In genomic region chr2:101983082-101983852, GRCm38 (mm10) we compare ENCODE assay signal across 8 mouse cellular contexts.
DNase-seq lines count a peak whose midpoint lies in the region; ATAC-seq and TF ChIP-seq lines count a peak whose summit lies in the region.

No protein-coding gene starts in this region.

- no peaks in the 10 kb centered on the region for H3K9me3 ChIP-seq in forebrain, embryonic 12.5 days
- no peaks in the 10 kb centered on the region for H3K9me3 ChIP-seq in limb, embryonic 15.5 days

- H3K4me2 ChIP-seq in forebrain, embryonic 12.5 days = no peak overlapping the region
- H3K4me2 ChIP-seq in limb, embryonic 15.5 days = no peak overlapping the region

- peak; percentile 42 for DNase-seq in kidney, adult 2 months
- DNase-seq in kidney, adult 18-20 months = no peak
- DNase-seq in kidney, postnatal 14 days = peak; percentile 48
- DNase-seq in right cerebral cortex, adult 2 months (ENCODE audit: low spot score in 2 of 2) = peak; percentile 88 to 90
- DNase-seq in adrenal gland, postnatal 25 days = no peak

- no peak overlapping the region for H3K9ac ChIP-seq in forebrain, embryonic 12.5 days
- H3K9ac ChIP-seq in limb, embryonic 15.5 days = no peak overlapping the region

- H3K36me3 ChIP-seq in kidney, adult 2 months (ENCODE audit: control insufficient read depth, insufficient read depth, low read length) = no peaks in the 10 kb centered on the region
- H3K36me3 ChIP-seq in forebrain, embryonic 12.5 days (replicated peaks) = no peaks in the 10 kb centered on the region
- H3K36me3 ChIP-seq in limb, embryonic 15.5 days = no peaks in the 10 kb centered on the region

- no peak for ATAC-seq in forebrain, embryonic 12.5 days (ENCODE audit: low FRiP score)
- peak; percentile 49; the same call in 1 of the 2 replicates for ATAC-seq in limb, embryonic 15.5 days (ENCODE audit: insufficient number of reproducible peaks, low FRiP score, low TSS enrichment, low read depth)
- ATAC-seq in activated CD4-positive, CD25-positive, alpha-beta regulatory T cell, adult 4 months = no peak

- no peaks in the 10 kb centered on the region for H3K27me3 ChIP-seq in kidney, adult 2 months (replicated peaks; ENCODE audit: control insufficient read depth, insufficient read depth, low read length)
- H3K27me3 ChIP-seq in forebrain, embryonic 12.5 days = no peaks in the 10 kb centered on the region
- no peaks in the 10 kb centered on the region for H3K27me3 ChIP-seq in limb, embryonic 15.5 days

- no peak for TF ChIP-seq POLR2A in kidney, adult 2 months (IDR thresholded peaks at IDR 0.05; ENCODE audit: low read depth, low read length)

- no peaks in the 10 kb centered on the region for H3K4me1 ChIP-seq in kidney, adult 2 months (ENCODE audit: control insufficient read depth, insufficient read depth, low read length)
- H3K4me1 ChIP-seq in forebrain, embryonic 12.5 days = peaks cover 77% of the 10 kb centered on the region
- peaks cover 61% of the 10 kb centered on the region for H3K4me1 ChIP-seq in limb, embryonic 15.5 days

- TF ChIP-seq CTCF in kidney, adult 2 months (conservative IDR thresholded peaks at IDR 0.05; ENCODE audit: insufficient read depth, insufficient read length, low read depth, low read length) = no peak

- no peak overlapping the region for H3K27ac ChIP-seq in kidney, adult 2 months (ENCODE audit: insufficient read depth, low read depth, low read length)
- H3K27ac ChIP-seq in forebrain, embryonic 12.5 days = peak overlapping the region; percentile 82
- peak overlapping the region; percentile 38 for H3K27ac ChIP-seq in limb, embryonic 15.5 days

- no peak overlapping the region for H3K4me3 ChIP-seq in kidney, adult 2 months (ENCODE audit: insufficient read depth, low read depth, low read length)
- no peak overlapping the region for H3K4me3 ChIP-seq in forebrain, embryonic 12.5 days (replicated peaks)
- H3K4me3 ChIP-seq in limb, embryonic 15.5 days = no peak overlapping the region

- 67% methylated on average over 15 of the region's 15 CpGs for WGBS in kidney, adult 2 months
- WGBS in forebrain, embryonic 12.5 days = 23% methylated on average over 15 of the region's 15 CpGs
- 22% methylated on average over 15 of the region's 15 CpGs for WGBS in limb, embryonic 15.5 days

Comparison
In these comparisons a context has a peak if more than half of its experiments do, and no peak if none do; other contexts are left out.
1. DNase-seq: peak in kidney, adult 2 months (single experiment), kidney, postnatal 14 days (single experiment) and right cerebral cortex, adult 2 months (2 of 2); none in kidney, adult 18-20 months (single experiment) and adrenal gland, postnatal 25 days (single experiment).